Mouse (Mus musculus) heart, postnatal 0 days (tissue): ENCODE measurements around the gene Nr3c2.

Experiments used
- CTCF ChIP-seq: IDR thresholded peaks from 2 replicates; pipeline ENCODE4 v1.5.1; 2016; ENCODE audit warnings: antibody characterized with exemption, control low read depth, low read depth
- EP300 ChIP-seq: IDR thresholded peaks from 2 replicates; pipeline ENCODE4 v1.6.1; 2016; ENCODE audit warnings: antibody characterized with exemption, low read depth

DNA sequence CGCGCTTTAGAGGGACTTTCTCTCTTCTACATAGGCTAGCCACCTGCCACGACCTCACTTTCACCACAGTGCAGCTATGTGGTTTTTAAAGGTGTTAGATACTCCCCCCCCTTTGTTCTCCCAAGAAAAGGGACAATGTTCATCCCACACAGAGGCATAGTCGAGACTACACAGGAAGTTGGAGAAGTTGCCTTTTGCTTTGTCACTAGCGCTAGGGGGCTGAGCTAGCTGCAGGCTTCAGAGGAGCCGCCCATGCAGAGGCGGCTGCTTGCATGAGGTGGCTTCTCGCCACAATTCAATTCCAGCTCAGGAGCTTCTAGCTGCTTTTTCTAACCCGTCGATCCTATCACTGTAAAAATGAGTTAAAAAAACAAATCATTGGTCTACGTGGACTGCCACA is 393.4 kb downstream of the Nr3c2 start:
- TF ChIP-seq CTCF = no peak
- TF ChIP-seq EP300 = no peak
